Mouse (Mus musculus): ENCODE results near the gene Arf1. TPM values are rescaled to one million over a fixed set of nuclear protein-coding genes. Genes with fewer than 3 reads are reported as not detected.

The Arf1 gene
- total and polyA plus RNA-seq, 3 experiments, result 498 to 733 (median 509) TPM

DNA sequence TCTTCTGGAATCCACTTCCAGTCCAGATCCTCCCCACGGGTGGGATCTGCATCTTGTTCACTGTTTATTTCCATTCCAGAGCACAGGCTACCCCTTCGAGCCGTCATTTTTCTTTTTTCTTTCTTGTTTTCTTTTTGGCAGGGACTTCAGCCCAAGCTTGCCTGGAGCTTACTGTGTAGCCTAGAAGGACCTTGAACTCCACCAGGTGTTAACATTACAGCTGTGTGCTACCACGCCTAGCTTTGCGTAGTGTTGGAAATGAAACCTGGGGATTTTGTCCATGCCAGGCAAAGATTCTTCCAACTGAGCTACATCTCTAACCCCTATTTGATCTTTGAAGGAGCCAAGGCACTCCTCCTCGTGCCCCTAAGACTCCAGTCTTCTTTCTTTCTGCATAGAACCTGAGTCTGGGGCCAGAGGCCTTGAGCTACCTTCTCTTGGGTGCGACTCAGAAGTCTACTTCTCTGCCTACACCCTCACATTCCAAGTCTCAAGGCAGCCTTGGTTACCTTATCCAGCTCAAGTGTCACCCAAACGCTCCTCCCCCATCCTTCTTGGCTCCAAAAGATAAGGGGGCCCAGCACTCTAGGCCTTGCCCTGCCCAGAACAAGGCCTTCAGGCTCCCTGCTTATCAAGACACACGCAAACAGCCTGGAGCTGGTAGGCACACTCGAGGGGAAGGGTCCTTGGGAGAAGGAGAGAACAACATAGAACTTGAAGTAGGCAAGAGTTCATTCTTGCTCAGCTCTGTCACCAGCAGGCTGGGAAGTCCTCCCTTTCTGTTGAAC is 32.8 kb upstream of the Arf1 start:
- H3K36me3 ChIP-seq (replicated peaks in 1 of 2; ENCODE audit: control insufficient read depth in 1 of 2, insufficient read depth in 1 of 2, low read length in 1 of 2), result no peaks in the 10 kb centered on the region
- DNase-seq (ENCODE audit: extremely low read depth), result no peak
- no peak overlapping the region for H3K27ac ChIP-seq (ENCODE audit: insufficient read depth, low read depth)
- no peaks in the 10 kb centered on the region for H3K79me2 ChIP-seq (replicated peaks; ENCODE audit: control insufficient read depth, extremely low read depth, insufficient read depth, poor library complexity, severe bottlenecking)
- no peaks in the 10 kb centered on the region for H3K4me1 ChIP-seq (ENCODE audit: control insufficient read depth in 1 of 2, insufficient read depth in 2 of 2)
- no peak overlapping the region for H3K4me3 ChIP-seq (replicated peaks in 1 of 3; ENCODE audit: low read depth in 2 of 3, low read length in 2 of 3, poor library complexity in 1 of 3)
- no peak overlapping the region for H3K4me2 ChIP-seq (ENCODE audit: insufficient read depth, low read depth, poor library complexity, severe bottlenecking)
- dilution Hi-C loops (cut with MboI; ENCODE audit: extremely low pct_ligation_motif_present, extremely low pct_unique_long_range_greater_than_20kb, low sequenced_read_pairs) (no loop called here), in situ Hi-C loops (cut with MboI; ENCODE audit: low pct_ligation_motif_present, low pct_unique_long_range_greater_than_20kb, low sequenced_read_pairs) (no loop called here)
- no peaks in the 10 kb centered on the region for H3K9me3 ChIP-seq (replicated peaks; ENCODE audit: low read length)
- peaks cover 95% of the 10 kb centered on the region for H3K27me3 ChIP-seq (replicated peaks)
- no peak for TF ChIP-seq MAX (IDR thresholded peaks at IDR 0.05; ENCODE audit: low read length)
- TF ChIP-seq E2F4 (IDR thresholded peaks at IDR 0.05; ENCODE audit: insufficient replicate concordance, low read depth, low read length), result no peak
- H3K9ac ChIP-seq (ENCODE audit: insufficient read depth, low read depth), result no peak overlapping the region

DNA sequence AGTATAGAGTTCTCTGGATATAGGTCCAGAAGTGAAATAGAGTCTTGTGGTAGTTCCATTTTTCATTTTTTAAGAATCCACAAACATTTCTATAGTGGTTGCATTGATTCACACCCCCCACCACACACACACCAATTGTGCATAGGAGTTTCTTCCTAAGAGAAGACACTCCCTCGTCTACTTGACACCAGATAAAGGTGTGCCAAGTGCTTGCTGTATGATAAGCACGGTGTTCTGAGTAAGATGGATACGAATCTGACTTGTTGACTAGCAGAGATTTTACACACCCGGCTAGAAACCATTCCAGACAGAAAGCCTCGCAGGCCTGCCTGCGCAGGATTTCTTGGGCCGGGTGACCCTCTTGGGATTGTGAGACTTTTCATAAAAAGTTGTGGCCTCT is 31.6 kb upstream of the Arf1 start:
- TF ChIP-seq NRF1 (IDR thresholded peaks at IDR 0.05; ENCODE audit: low read depth, low read length) (no peak), SMC3 (IDR thresholded peaks at IDR 0.05; ENCODE audit: low read depth, low read length) (no peak), ZKSCAN1 (IDR thresholded peaks at IDR 0.05; ENCODE audit: borderline replicate concordance, low read depth, low read length) (no peak), BHLHE40 (IDR thresholded peaks at IDR 0.05; ENCODE audit: low read depth, low read length) (no peak), MXI1 (IDR thresholded peaks at IDR 0.05; ENCODE audit: low read depth, low read length) (no peak), JUND (conservative IDR thresholded peaks at IDR 0.05; ENCODE audit: low read depth, low read length) (no peak), JUN (IDR thresholded peaks at IDR 0.05; ENCODE audit: insufficient read depth, low read depth, low read length) (no peak), GABPA (IDR thresholded peaks at IDR 0.05; ENCODE audit: insufficient replicate concordance, low read depth, low read length) (no peak), KAT2A (IDR thresholded peaks at IDR 0.05; ENCODE audit: insufficient replicate concordance, low read length) (no peak), CHD1 (IDR thresholded peaks at IDR 0.05; ENCODE audit: low read depth, low read length) (no peak), MYC (IDR thresholded peaks at IDR 0.05; ENCODE audit: low read depth, low read length) (no peak), CHD2 (IDR thresholded peaks at IDR 0.05; ENCODE audit: low read length) (no peak), HCFC1 (IDR thresholded peaks at IDR 0.05; ENCODE audit: low read depth, low read length) (no peak), POLR2AphosphoS2 (IDR thresholded peaks at IDR 0.05; ENCODE audit: low read depth, low read length) (no peak), MAFK (IDR thresholded peaks at IDR 0.05; ENCODE audit: insufficient replicate concordance, low read length) (no peak), MEF2A (IDR thresholded peaks at IDR 0.05; ENCODE audit: borderline replicate concordance, low read depth, low read length) (no peak), USF1 (IDR thresholded peaks at IDR 0.05; ENCODE audit: low read depth, low read length) (no peak), TCF12 (IDR thresholded peaks at IDR 0.05; ENCODE audit: low read depth, low read length) (no peak), USF2 (conservative IDR thresholded peaks at IDR 0.05; ENCODE audit: low read depth, low read length) (no peak), ETS1 (conservative IDR thresholded peaks at IDR 0.05; ENCODE audit: low read depth, low read length) (no peak)
- Histone ChIP-seq H3K9ac (ENCODE audit: insufficient read depth, low read depth) (no peak overlapping the region), H3K9me3 (replicated peaks; ENCODE audit: low read length) (no peaks in the 10 kb centered on the region), H3K4me1 (ENCODE audit: control insufficient read depth in 1 of 2, insufficient read depth in 2 of 2) (no peaks in the 10 kb centered on the region), H3K79me2 (replicated peaks; ENCODE audit: control insufficient read depth, extremely low read depth, insufficient read depth, poor library complexity, severe bottlenecking) (no peaks in the 10 kb centered on the region), H3K27ac (ENCODE audit: insufficient read depth, low read depth) (no peak overlapping the region), H3K4me3 (replicated peaks in 1 of 3; ENCODE audit: low read depth in 2 of 3, low read length in 2 of 3, poor library complexity in 1 of 3) (no peak overlapping the region), H3K27me3 (replicated peaks) (peaks cover 93% of the 10 kb centered on the region), H3K4me2 (ENCODE audit: insufficient read depth, low read depth, poor library complexity, severe bottlenecking) (no peak overlapping the region), H3K36me3 (replicated peaks in 1 of 2; ENCODE audit: control insufficient read depth in 1 of 2, insufficient read depth in 1 of 2, low read length in 1 of 2) (no peaks in the 10 kb centered on the region)
- in situ Hi-C loops (cut with MboI; ENCODE audit: low pct_ligation_motif_present, low pct_unique_long_range_greater_than_20kb, low sequenced_read_pairs) (no loop called here), dilution Hi-C loops (cut with MboI; ENCODE audit: extremely low pct_ligation_motif_present, extremely low pct_unique_long_range_greater_than_20kb, low sequenced_read_pairs) (no loop called here)
- no peak for DNase-seq (ENCODE audit: extremely low read depth)
